Mouse (Mus musculus) induced T-regulatory cell, adult 2 months (primary cell): Measurements from ENCODE around the gene Slc9a3r2.
A peak's percentile ranks its signal among the peaks of the same experiment; 100 is the strongest.
"Not testable (repeated sequence)": the region's sequence is repeated elsewhere in the genome, so short reads cannot be mapped to it uniquely, and the experiment has no call there.

ENCODE experiments used
- DNase-seq: peaks from one replicate; pipeline ENCODE4 v3.0.0-alpha.2; 2012; ENCODE audit warnings: low read depth

The Slc9a3r2 gene

DNA sequence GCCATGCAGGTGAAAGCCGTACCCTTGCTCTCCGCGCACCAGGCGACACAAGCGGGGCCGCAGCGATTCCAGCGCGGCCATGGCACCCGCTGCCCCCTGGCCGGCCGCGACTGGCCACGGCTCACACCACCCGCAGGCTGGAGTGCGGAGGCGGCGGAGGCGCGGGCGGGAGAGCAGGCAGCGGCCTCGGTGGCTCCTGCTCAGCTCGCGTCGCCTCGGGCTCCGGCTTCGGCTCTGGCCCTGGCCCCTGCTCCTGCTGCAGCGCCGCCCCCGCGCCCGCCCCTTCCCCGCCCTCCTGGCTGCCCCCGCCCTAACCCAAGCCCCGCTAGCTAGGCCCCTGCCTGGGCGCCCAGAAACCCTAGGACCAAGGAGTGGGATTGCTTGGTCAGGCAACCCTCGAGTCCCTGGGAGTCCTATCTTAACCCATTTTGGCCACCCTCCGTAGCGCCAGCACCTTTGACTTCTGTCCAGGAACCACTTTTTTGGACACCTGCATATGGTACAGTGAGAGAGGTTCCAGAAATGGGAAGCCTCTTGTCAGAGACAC lies at the start of gene Slc9a3r2:
Gene Slc9a3r2, minus strand, starts transcription at position 258 of the 547 bp plus-strand sequence.
- DNase-seq: peak; percentile 37

DNA sequence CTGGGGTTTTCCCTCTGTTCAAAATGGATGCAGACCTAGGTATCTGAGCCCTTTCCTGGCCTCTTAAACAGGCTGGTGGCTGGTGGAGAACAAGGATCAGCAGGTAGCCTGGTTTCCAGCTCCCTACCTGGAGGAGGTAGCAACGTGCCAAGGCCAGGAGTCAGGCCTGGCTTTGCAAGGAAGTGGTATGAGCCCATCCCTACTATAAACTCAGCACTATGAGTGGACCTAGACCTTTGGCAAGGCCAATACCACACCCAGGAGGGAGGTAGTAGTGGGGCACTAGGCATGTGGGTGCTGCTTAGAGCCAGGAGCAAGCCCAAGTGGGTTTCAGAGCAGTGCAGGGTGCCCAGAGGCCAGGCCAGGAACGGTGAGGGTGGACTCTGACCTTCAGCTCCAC lies 49.3 kb upstream of the Slc9a3r2 start:
- DNase-seq: no peak

DNA sequence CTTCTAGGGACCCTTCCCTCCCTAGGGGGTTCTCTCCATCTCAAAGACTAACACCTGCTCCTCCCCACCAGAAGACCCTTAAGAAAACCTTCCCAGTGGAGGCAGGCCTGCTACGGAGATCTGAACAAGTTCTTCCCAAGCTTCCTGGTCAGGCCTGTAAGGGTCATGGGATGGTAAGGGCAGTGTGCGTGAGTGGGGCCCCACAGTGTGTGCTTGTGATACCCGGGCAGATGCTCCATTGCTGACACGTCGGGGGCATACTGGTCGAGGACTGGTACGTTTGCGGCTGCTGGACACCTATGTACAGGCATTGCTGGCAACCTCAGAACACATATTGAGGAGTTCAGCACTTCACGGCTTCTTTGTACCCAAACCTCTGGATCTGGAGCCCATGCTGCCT lies 48.6 kb upstream of the Slc9a3r2 start:
- no peak for DNase-seq

DNA sequence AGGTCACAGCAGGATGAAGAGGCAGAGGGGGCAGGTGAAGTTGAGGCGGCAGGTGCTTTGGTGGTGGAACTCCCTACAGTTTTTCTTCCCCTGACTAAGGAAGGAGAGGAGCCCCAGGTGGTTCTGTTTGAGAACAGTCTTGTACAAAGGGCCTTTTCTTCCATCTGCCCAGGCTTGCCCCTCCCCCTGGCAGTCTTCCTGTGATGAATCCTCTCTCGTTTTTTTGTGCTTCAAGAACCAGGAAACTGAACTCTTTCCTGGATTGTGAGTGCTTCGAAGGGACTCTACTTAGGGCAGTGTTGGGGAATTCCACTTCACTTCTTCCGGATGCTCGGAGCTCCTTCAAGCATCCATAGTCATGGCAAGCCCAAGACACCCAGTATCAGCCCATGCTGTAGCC lies 47.9 kb upstream of the Slc9a3r2 start:
- no peak for DNase-seq

DNA sequence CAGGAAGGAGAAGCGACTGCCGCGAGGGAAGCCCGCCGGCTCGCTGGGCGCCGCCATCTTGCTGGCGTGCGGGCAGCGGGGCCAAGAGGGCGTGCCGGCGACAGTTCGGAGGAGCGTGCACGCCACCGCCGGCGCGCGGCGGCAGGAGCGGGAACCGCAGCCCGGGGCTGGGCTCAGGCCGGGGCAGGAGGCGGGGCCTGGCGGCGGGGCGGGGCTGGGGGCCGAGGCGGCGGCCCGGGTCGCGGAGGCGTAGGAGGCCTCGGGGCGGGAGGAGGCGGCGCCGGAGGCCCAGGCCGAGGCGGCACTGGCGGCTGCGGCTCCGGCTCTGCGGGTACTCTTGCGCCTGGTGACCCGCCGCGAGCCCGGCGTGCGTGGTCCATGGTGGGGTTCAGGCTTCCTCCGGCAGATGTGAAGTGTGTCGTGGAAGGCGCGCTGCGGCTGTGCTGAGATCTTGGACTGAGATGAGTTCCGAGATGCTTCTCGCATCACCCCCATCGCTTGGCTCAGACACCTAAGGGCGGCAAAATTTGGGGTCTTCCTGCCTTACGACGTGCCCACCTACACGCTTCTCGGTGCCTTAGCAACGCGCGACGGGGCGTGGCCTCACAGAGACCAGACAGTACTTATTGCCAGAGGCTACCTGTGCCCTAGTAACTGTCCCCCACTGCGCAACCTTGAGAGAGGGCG lies 46.0 kb upstream of the Slc9a3r2 start, which contains the start of the genes Gfer and Noxo1:
Gene Gfer, minus strand, starts transcription at position 146 of the 687 bp plus-strand sequence.
Gene Noxo1, plus strand, starts transcription at position 224 of the 687 bp plus-strand sequence.
- peak; percentile 91 for DNase-seq

DNA sequence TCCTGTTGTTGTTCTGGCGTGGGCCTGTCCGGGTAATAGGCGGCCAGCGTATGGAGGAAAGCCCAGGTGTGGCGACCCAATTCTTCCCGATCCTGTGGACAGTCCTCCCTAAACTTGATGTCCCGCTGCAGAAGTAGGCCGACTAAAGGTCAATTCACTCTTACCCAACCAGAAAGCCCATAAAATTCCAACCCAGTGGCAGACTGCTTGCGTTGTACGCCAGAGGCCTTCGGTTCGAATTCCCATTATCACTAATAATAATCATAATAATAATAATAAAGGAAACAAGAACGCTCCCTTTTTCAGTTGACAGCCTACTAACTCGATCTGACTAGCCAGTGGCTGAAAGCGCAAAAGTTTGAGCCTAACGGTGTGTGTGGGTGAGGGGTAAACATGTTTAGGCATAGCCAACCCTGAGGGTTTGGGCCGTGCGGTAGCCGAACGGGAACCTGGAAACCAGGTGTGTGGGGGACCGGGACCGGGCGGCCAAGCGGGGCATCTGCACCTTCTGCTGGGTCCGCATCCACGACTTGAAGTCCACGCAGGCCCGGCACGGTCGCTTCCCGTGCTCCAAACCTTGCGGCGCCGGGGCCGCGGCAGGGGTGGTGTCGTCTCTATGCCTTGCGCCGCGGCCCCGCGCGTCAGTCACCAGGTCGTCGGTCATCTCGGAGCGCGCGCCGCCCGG lies 45.3 kb upstream of the Slc9a3r2 start:
- DNase-seq: no peak

DNA sequence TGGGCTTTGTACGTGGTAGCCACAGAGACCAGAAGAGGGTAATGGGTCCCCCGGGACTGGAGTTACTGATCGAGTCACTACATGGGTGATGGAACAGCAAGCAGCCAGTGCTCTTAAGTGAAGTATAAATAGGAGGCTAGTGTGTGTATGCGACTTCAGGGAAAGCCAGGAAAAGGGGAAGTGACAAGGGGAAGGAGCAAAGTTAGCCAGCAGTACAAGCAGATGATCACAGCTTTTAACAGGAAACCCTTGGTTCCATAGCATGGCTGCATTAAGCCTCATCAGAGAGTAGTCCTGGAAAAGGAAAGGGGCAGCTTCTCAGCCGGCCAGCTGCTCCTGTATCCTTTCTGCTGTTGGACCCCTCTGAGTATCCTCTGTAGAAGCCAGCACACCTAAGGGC lies 42.3 kb upstream of the Slc9a3r2 start:
- DNase-seq: no peak

DNA sequence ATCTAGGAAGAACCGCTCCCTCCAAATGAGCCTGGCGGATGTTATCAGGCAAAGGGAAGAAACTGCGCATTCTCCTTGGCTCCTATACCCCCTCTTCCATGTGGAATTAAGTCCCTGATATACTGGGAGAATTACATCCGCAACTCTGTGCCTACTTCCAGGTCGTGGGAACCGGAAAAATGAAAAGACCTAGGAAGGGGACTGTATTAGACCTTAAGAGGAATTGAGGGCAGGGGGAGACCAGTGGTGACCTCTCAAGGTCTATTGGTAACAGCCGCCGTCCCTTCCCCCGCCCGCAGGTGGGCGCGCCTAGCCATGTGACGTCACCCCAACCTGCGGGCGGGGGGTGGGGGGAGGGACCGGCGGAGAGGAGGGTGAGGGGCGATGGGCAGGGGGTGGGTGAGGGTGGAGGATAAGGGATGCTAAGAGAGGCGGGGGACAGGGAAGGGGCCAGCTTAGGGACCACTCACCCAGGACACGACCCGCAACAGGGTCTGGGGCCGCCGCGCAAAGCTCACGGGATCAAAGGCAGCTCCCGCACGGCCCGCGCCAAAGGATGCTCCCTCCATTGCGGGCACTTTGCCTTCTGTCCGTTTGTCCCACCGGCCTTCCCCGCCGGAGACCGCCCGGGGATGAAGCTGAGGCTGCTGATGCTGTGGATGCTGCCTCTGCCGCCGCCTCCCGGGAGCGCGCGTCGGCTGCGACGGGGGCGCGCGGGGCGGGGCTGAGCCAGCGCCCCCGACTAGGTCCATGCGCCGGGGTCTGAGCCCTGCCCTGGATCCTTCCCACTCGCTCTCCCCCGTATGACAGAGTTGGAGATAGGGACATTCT lies 39.3 kb upstream of the Slc9a3r2 start, which contains the start of gene Syngr3:
Gene Syngr3, minus strand, starts transcription at position 705 of the 831 bp plus-strand sequence.
- DNase-seq: peak; percentile 49

DNA sequence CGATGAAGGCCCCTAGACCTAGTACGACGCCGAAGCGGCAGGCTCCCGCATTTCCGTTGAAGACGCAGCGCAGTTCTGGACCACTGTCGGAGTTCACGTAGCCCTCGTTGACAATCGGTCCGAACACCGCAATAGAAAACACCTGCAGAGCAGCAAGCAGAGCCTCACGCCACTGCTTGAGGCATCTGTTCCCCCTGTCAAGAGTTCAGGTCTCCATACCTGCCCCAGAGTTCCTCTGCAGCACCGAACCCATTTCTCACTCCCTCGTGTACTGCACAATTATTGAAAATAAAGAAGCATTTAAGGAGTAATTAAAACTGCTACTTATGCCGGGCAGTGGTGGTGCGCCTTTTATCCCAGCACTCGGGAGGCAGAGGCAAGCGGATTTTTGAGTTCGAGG lies 37.5 kb upstream of the Slc9a3r2 start:
- DNase-seq: no peak

DNA sequence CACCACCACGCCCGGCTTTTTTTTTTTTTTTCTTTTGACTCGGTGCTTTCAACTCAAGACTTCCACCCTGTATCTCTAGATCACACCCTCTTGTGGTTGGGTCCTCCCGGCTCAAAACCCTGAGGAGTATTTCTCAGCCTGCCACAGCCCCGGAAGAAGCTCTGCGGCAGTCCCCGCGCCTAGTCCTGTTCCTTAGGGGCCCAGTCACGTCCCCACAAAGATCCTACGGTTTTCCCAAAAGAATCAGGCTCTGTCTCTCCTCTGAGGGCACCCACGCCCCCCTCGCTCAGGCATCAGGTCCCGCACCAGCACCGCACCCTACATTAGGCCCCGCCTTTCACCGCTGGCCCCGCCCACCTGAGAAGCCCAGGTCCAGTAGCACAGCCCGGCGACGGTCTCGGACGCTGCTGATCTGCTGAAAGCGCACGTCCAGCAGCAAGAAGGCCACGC lies 37.0 kb upstream of the Slc9a3r2 start:
- DNase-seq: peak; percentile 85

DNA sequence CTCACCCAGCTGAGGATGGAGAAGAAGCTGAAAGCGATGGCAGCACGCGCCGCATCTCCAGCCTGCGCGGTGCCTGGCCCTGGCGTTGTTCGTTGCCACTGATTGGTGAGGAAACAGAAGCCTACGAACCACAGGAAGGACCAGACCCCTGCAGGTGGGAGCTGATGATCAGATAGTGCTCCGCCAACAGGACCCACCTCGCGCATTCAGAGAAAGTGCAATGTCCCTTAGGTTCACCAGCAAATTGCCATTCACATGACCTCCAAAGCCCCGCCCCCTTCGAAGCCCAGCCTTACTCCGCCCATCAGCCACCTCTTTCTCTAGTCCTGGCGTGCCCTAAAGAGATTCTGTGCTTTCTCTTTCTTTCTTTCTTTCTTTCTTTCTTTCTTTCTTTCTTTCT lies 36.4 kb upstream of the Slc9a3r2 start:
- peak; percentile 87 for DNase-seq

DNA sequence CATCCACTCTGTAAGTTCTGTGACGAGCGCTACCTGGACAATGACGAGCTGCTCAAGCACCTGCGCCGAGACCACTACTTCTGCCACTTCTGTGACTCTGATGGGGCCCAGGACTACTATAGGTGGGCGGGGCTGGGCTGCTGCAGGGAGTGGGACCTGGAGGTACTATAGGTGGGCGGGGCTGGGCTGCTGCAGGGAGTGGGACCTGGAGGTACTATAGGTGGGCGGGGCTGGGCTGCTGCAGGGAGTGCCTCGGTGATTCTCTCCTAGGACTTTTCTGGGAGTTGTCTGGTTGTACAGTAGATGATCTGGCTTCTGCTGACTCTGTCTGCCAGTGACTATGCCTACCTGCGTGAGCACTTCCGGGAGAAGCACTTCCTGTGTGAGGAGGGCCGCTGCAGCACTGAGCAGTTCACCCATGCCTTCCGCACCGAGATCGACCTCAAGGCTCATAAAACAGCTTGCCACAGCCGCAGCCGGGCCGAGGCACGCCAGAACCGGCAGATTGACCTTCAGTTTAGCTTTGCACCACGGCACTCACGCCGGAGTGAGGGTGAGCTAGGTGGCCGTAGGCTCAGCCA lies 27.5 kb upstream of the Slc9a3r2 start:
- DNase-seq: no peak

DNA sequence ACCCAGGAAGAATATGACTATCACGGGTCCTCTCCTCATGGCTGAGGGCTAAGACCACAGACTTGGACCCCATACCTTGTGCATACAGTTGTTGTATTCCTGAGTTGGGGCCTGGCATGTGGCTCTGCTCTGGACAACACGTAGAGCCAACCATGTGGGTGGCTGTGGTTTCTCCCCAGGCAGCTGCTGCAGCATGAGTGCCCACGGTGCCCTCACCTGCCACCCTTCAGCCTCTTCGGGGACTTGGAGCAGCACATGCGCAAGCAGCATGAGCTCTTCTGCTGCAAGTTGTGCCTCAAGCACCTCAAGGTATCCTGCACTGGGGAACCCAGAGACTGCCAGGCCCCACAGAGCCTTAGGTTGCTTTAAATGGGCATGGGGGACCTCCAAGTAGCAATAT lies 26.8 kb upstream of the Slc9a3r2 start:
- no peak for DNase-seq

DNA sequence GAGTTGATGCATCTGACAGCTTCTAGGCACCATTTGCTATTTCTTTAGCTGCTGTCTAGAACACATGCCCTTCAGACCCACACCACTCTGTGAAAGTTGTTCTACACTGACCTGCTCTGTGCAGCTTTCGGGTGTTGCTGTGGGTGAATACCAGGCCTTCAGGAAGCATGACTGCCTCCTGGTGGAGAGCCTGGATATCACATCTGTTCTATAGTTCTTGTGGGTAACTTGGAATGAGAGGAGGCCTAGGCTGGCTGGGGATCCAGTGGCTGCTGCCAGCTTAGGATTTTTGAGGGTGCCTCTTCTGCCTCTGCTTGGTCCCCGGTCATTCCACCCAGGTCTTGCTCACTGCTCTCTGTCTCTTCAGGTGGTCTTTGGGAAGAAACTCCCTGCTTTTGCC lies 26.1 kb upstream of the Slc9a3r2 start:
- peak; percentile 89 for DNase-seq

DNA sequence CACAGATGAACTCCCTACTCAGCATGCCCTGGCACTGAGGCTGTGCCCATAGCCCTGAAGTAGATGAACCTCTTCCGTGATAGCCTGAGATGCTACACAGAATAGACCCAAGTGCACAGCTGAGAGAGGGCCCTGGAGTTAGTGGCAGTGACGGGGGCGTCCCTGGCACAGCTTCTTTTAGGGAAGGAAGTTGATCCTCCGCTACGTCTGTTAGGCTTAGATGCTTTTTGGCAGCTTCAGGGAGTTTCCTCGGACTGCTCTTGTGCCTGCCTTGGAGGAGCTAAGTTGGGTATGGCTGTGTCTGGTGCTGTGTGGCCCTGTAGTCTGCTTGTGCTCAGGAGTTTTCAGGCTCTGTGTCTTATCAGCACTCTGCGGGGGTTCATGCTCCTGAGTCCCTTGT lies 24.1 kb upstream of the Slc9a3r2 start:
- no peak for DNase-seq

DNA sequence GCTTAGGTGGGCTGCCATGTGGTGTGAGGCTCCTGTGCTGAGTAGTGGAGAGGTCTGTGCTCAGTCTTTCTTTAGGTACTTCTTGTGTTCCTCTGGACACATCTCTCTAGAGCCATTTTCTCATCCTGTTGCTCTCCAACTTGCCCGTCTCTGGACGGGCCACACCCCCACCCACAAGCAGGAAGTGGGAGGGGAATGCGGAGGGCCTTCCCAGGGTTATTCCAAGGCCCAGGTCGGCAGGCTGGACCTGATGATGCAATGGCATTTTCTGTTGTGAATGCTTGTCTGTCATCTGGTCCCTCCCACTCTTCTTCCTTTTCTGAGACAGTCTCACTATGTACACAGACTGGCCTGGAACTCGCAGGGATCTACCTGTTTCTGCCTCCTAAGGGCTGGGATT lies 22.0 kb upstream of the Slc9a3r2 start:
- no peak for DNase-seq

DNA sequence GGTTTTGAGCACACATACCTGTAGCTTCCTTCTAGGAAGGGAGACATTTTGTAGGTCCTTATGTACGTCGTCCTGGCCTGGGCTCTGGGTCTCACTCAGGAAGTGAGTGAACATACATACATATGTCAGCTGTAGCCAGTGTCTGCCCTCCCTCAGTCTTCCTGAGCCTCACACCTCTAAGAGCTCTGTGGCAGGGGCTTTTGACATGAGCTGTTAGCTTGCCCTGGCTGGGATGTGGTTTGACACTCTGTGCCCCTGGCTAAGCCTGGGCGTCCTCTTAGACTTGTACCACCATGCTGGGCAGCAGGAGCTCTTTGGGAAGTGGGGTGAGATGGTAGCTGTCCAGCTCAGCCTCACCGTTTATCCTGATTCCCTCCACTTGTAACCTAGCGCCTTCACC lies 21.2 kb upstream of the Slc9a3r2 start:
- peak; percentile 43 for DNase-seq

DNA sequence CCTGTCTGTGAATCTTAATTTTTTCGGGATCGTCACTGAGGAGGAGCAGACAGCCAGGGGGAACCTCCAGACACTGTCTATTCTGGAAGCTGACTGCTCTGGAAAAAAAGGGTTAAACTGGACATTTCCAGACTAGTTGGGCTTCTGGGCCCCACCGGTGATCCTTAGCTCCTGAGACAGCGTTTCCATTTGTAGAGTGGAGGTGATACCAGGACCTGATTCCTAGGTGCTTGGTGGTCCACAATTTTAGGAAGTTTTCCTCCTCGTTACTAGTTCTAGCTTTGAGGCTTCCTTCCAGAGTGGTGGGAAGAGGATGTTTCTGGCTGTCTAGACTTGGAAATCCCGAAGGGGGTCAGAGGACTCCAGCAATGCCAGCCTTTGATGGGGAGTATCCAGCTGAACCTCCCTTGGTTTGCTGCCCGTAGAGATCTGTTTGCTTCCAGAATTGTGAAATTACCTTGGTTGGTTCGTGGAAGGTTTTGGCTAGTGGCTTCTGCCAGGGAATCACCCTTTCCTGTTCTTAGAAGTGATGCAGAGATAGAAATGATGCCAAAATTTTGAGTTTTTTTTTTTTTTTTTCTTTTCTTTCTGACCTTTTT lies 20.2 kb upstream of the Slc9a3r2 start:
- no peak for DNase-seq

DNA sequence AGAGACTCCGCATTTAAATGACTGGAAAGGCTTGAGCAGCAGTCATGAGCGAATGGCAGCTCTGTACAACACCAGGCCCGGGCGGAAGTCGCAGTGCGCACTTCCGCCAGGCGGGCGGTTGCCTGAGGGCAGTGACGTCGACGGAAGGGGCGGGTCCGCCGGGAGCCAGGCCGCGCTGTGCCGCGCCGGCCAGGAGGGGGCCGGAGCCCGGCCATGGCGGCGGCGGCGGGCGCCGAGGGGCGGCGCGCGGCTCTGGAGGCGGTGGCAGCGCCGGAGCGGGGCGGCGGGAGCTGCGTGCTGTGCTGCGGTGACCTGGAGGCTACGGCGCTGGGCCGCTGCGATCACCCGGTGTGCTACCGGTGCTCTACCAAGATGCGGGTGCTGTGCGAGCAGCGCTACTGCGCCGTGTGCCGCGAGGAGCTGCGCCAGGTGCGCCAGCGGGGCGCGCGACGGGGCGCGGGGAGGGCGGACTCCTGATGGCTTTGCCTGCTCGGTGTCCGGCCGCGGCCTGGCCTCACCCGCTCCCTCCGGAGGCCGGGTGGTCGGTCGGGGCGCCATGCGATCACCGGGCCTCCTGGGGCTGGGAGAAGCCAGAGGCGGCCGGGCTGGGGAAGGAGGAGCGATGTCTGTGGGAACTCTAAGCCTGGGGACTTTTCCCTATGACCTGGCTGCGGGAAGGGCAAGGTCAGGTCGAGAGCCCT lies 19.6 kb upstream of the Slc9a3r2 start, which contains the start of gene Zfp598:
Gene Zfp598, plus strand, starts transcription at position 143 of the 701 bp plus-strand sequence.
- DNase-seq: peak; percentile 95

DNA sequence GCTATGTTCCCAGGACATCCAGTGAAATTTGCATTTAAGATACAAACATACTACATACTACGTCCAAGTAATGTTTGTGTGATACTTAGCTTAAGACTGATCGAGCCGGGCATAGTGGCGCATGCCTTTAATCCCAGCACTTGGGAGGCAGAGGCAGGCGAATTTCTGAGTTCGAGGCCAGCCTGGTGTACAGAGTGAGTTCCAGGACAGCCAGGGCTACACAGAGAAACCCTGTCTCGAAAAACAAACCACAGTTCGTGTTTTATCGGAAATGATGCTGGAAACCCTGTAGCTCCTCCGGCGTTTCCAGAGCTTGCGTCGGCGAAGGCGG lies 19.1 kb upstream of the Slc9a3r2 start:
- not testable (repeated sequence) for DNase-seq

DNA sequence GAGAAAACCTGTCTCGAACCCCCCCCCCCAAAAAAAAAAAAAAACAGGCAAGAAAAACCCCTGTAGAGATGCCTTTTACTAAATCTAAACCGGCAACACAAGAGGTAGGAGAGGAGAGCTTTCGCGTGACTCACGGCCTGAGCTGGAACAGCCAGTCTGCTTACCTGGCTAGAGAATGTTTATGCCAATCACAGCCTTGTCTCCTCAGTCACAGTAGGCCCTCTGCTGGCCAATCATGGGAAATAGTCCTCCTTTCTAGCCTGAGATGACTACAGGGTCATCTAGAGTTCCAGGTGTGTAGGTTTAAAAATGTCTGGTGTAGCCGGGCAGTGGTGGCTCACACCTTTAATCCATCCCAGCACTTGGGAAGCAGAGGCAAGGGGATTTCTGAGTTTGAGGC lies 17.3 kb upstream of the Slc9a3r2 start:
- DNase-seq: peak; percentile 85
